Mouse (Mus musculus): ENCODE measurements around the gene 4930583I09Rik.

The 4930583I09Rik gene

DNA sequence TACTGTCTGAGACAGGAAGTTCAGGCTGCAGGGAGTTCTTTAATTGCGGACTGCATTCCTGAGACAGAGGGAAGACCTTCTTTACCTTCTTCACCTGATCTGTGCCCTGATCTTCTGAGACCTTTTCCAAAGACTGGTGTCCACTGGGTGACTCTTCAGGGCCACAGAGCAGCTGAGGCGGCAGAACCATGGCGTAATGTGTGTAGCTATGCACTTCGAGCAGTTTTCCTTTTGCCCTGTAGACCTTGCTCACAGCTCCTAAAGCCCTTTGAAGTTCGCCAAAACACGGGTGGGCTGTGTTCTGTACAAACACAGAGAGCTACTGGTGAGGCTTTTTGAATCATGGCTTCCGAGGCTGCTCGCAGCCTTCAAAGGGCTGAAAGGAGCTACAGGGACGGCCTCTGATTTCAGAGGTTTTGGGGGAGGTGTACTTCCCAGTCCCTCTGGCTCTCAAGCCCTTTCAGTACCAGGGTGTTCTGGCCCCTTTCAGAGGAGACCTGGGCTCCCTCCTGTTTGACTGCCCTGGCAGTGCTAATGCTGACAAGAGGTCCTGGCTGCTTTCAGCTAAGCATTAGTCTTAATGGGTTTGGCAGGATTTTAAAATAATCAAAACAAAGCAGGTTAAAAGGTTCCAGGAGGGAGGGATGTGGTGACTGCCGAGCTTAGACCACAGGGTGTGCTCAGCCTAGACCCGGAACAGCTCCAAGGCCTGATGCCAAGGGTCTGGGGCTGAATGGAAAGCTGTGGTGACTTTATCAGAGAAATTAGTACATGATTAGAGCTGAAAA lies 33.5 kb downstream of the 4930583I09Rik start:
- no peak for DNase-seq (ENCODE audit: low spot score)

GRCm38 (mm10) chr17:64792623-64793022 lies 43.2 kb downstream of the 4930583I09Rik start:
- no peak for DNase-seq (ENCODE audit: low spot score)

DNA sequence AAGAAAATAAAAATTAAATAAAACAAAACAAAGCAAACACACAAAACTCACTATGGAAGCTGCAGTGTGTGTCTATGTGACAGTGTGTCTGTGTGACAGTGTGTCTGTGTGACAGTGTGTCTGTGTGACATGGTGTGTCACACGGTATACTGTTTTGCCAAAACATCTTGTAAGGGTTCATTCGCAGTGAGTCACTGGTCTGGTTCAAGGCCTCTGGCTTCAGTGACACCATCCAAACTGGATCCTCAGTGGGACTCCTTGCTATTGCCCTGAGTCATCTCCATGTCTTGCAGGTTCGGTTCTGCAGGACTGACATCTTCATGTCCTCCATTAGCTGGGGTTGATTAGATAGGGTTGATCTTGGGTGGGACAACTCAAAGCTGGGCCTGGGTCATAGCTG lies 43.8 kb downstream of the 4930583I09Rik start:
- DNase-seq (ENCODE audit: low spot score) = no peak

GRCm38 (mm10) chr17:64789175-64789574 lies 46.7 kb downstream of the 4930583I09Rik start:
- DNase-seq (ENCODE audit: low spot score) = no peak

- no peak for DNase-seq (ENCODE audit: low spot score)
Measured at GRCm38 (mm10) chr17:64788301-64788700, 47.6 kb downstream of the 4930583I09Rik start.

- no peak for DNase-seq (ENCODE audit: low spot score)
Measured at GRCm38 (mm10) chr17:64785961-64786360, 49.9 kb downstream of the 4930583I09Rik start.
